Mouse (Mus musculus) MEL (cell line): ENCODE data around the gene B9d2.

Source experiments
- CTCF ChIP-seq, 3 experiments: IDR thresholded peaks in 2 of 3; conservative IDR thresholded peaks in 1 of 3; 2 replicates each; pipeline ENCODE4 v1.5.1; 2011 to 2012; ENCODE audit warnings: low read length in 3 of 3, low read depth in 2 of 3, mild to moderate bottlenecking in 2 of 3, improper control_type of control experiment in 1 of 3, inconsistent platforms in 1 of 3, mixed read lengths in 1 of 3, moderate library complexity in 1 of 3; ENCODE audit not compliant: control insufficient read depth in 1 of 3, insufficient read depth in 1 of 3, poor library complexity in 1 of 3, severe bottlenecking in 1 of 3
- ELF1 ChIP-seq: IDR thresholded peaks from 2 replicates; pipeline ENCODE4 v1.6.1; 2014; ENCODE audit warnings: low read depth, mild to moderate bottlenecking, inconsistent platforms, low read length, improper control_type of control experiment, moderate library complexity
- EP300 ChIP-seq, 2 experiments: IDR thresholded peaks; 2 replicates each; pipeline ENCODE4 v1.6.1; 2011; ENCODE audit warnings: improper control_type of control experiment in 2 of 2, low read length in 2 of 2, low read depth in 1 of 2, mild to moderate bottlenecking in 1 of 2
- MAFK ChIP-seq: IDR thresholded peaks from 2 replicates; pipeline ENCODE4 v1.6.1; 2011; ENCODE audit warnings: low read depth, mild to moderate bottlenecking, low read length, improper control_type of control experiment, borderline replicate concordance
- MAX ChIP-seq: IDR thresholded peaks from 2 replicates; pipeline ENCODE4 v1.6.1; 2011; ENCODE audit warnings: low read length, improper control_type of control experiment
- MXI1 ChIP-seq: IDR thresholded peaks from 2 replicates; pipeline ENCODE4 v1.6.1; 2011; ENCODE audit warnings: mild to moderate bottlenecking, low read depth, low read length, improper control_type of control experiment
- NELFE ChIP-seq: IDR thresholded peaks from 2 replicates; pipeline ENCODE4 v1.6.1; 2011; ENCODE audit warnings: low read depth, low read length, improper control_type of control experiment
- NRF1 ChIP-seq: IDR thresholded peaks from 2 replicates; pipeline ENCODE4 v1.6.1; 2014; ENCODE audit warnings: low read depth, mild to moderate bottlenecking, inconsistent platforms, low read length, improper control_type of control experiment, moderate library complexity; ENCODE audit not compliant: poor library complexity, insufficient read depth, severe bottlenecking
- POLR2A ChIP-seq, 2 experiments: IDR thresholded peaks; 2 replicates each; pipeline ENCODE4 v1.6.1; 2011 to 2012; ENCODE audit warnings: low read length in 2 of 2, mild to moderate bottlenecking in 2 of 2, control low read depth in 1 of 2, improper control_type of control experiment in 1 of 2, low read depth in 1 of 2, moderate library complexity in 1 of 2; ENCODE audit not compliant: control insufficient read depth in 1 of 2, insufficient read depth in 1 of 2, poor library complexity in 1 of 2
- USF1 ChIP-seq: IDR thresholded peaks from 2 replicates; pipeline ENCODE4 v1.6.1; 2014; ENCODE audit warnings: low read depth, mild to moderate bottlenecking, inconsistent platforms, low read length, improper control_type of control experiment, moderate library complexity

GRCm38 (mm10) chr7:25729396-25729795 is 48.8 kb downstream of the B9d2 start:
- TF ChIP-seq CTCF (IDR thresholded peaks at IDR 0.05 in 2 of 3, conservative IDR thresholded peaks at IDR 0.05 in 1 of 3; ENCODE audit: control insufficient read depth in 1 of 3, insufficient read depth in 1 of 3, low read depth in 2 of 3, low read length in 3 of 3, poor library complexity in 1 of 3, severe bottlenecking in 1 of 3) (no peak), NELFE (no peak), POLR2A (IDR thresholded peaks at IDR 0.05; ENCODE audit: control insufficient read depth in 1 of 2, insufficient read depth in 1 of 2, low read depth in 1 of 2, low read length in 2 of 2, poor library complexity in 1 of 2) (no peak), EP300 (IDR thresholded peaks at IDR 0.05; ENCODE audit: low read depth in 1 of 2, low read length in 2 of 2) (no peak), NRF1 (no peak), MAFK (no peak), USF1 (no peak), MXI1 (no peak), MAX (no peak), ELF1 (no peak)
